Mouse (Mus musculus) myocyte (in vitro differentiated cells): ENCODE measurements around the gene Stambpl1.

Experiments
- E2F4 ChIP-seq: IDR thresholded peaks from one replicate; pipeline ENCODE4 v1.6.1; 2011; ENCODE audit warnings: mild to moderate bottlenecking, control low read depth, moderate library complexity; ENCODE audit not compliant: insufficient read depth
- MAX ChIP-seq: IDR thresholded peaks from one replicate; pipeline ENCODE4 v1.6.1; 2011; ENCODE audit warnings: low read depth, mild to moderate bottlenecking, control low read depth
- MYOD1 ChIP-seq, 3 experiments: IDR thresholded peaks; one replicate each; pipeline ENCODE4 v1.6.1; 2011; ENCODE audit warnings: control low read depth in 2 of 3, low read depth in 2 of 3, mild to moderate bottlenecking in 2 of 3, moderate library complexity in 1 of 3; ENCODE audit not compliant: insufficient read length in 2 of 3, control insufficient read depth in 1 of 3
- POLR2A ChIP-seq: IDR thresholded peaks from one replicate; pipeline ENCODE4 v1.6.1; 2011; ENCODE audit warnings: low read depth, mild to moderate bottlenecking, control low read depth, moderate library complexity; ENCODE audit not compliant: insufficient read length
- TCF12 ChIP-seq: IDR thresholded peaks from one replicate; pipeline ENCODE4 v1.6.1; 2011; ENCODE audit warnings: mild to moderate bottlenecking, control low read depth; ENCODE audit not compliant: poor library complexity, insufficient read depth, severe bottlenecking
- USF1 ChIP-seq: IDR thresholded peaks from one replicate; pipeline ENCODE4 v1.6.1; 2011; ENCODE audit warnings: low read depth, mild to moderate bottlenecking, control low read depth, moderate library complexity

- TF ChIP-seq POLR2A, result no peak
- no peak for TF ChIP-seq MAX
- peak; percentile 44 for TF ChIP-seq TCF12
- no peak for TF ChIP-seq USF1
- TF ChIP-seq MYOD1 (IDR thresholded peaks at IDR 0.05; ENCODE audit: control insufficient read depth in 1 of 3, insufficient read length in 2 of 3, low read depth in 2 of 3), result peak in 2 of 3 experiments; percentile 85 to 87
- no peak for TF ChIP-seq E2F4
These were observed 64.1 kb downstream of the Stambpl1 start for GRCm38 (mm10) chr19:34256149-34256548.
